Mouse (Mus musculus) ES-Bruce4 (cell line): ENCODE measurements around the gene Atp6v0c. TPM values are rescaled to one million over a fixed set of nuclear protein-coding genes. Genes with fewer than 3 reads are reported as not detected.

ENCODE experiments used
- H3K27ac ChIP-seq: 2 replicates; pipeline ENCODE4 v1.5.1; 2012; ENCODE audit warnings: low read length, inconsistent platforms; ENCODE audit not compliant: insufficient read depth
- H3K27me3 ChIP-seq: 2 replicates; pipeline ENCODE4 v1.6.1; 2012; ENCODE audit warnings: mild to moderate bottlenecking, low read length, inconsistent platforms; ENCODE audit not compliant: control insufficient read depth, poor library complexity, insufficient read depth, severe bottlenecking
- H3K36me3 ChIP-seq: 2 replicates; pipeline ENCODE4 v1.6.1; 2012; ENCODE audit warnings: inconsistent platforms, mild to moderate bottlenecking, low read length, moderate library complexity; ENCODE audit not compliant: control insufficient read depth, poor library complexity, insufficient read depth, severe bottlenecking
- H3K4me1 ChIP-seq: one replicate; pipeline ENCODE4 v1.8.1; 2011; ENCODE audit warnings: low read length; ENCODE audit not compliant: control insufficient read depth, insufficient read depth
- H3K4me3 ChIP-seq: 2 replicates; pipeline ENCODE4 v1.5.1; 2011; ENCODE audit warnings: low read depth, mild to moderate bottlenecking, low read length
- H3K9ac ChIP-seq: 2 replicates; pipeline ENCODE4 v1.6.1; 2012; ENCODE audit warnings: low read depth, mild to moderate bottlenecking, inconsistent platforms; ENCODE audit not compliant: poor library complexity, severe bottlenecking
- H3K9me3 ChIP-seq: replicated peaks from 2 replicates; pipeline ENCODE4 v1.6.1; 2012; ENCODE audit warnings: mild to moderate bottlenecking, low read length, inconsistent platforms; ENCODE audit not compliant: control insufficient read depth, poor library complexity, insufficient read depth, severe bottlenecking
- CTCF ChIP-seq: IDR thresholded peaks from one replicate; pipeline ENCODE4 v1.8.1; 2011; ENCODE audit warnings: low read depth, low read length
- EP300 ChIP-seq: IDR thresholded peaks from 2 replicates; pipeline ENCODE4 v1.6.1; 2011; ENCODE audit warnings: low read depth, low read length; ENCODE audit not compliant: insufficient read depth
- POLR2A ChIP-seq: IDR thresholded peaks from one replicate; pipeline ENCODE4 v1.8.1; 2011; ENCODE audit warnings: low read length; ENCODE audit not compliant: insufficient read depth
- polyA plus RNA-seq: library from polyadenylated mRNA; stranded (reverse); fragments of >200 nt; gene quantifications from 2 replicates; pipeline ENCODE4 v1.2.4, GENCODE M21; 2011; ENCODE audit warnings: low read depth; ENCODE audit not compliant: missing spikeins, insufficient read depth, insufficient read length

Atp6v0c gene
- polyA plus RNA-seq, 1 experiment = 254 TPM

GRCm38 (mm10) chr17:24210591-24210990, 41.1 kb upstream of the Atp6v0c start:
- H3K27me3 ChIP-seq = no peaks in the 10 kb centered on the region
- peaks cover 3% of the 10 kb centered on the region for H3K4me1 ChIP-seq
- H3K27ac ChIP-seq = no peak overlapping the region
- H3K9ac ChIP-seq = no peak overlapping the region
- H3K36me3 ChIP-seq = peaks cover 4% of the 10 kb centered on the region; the same call in 1 of the 2 replicates
- H3K4me3 ChIP-seq = no peak overlapping the region
- TF ChIP-seq EP300 = no peak
- no peak for TF ChIP-seq CTCF
- no peak for TF ChIP-seq POLR2A
- no peaks in the 10 kb centered on the region for H3K9me3 ChIP-seq

GRCm38 (mm10) chr17:24209916-24210240, 40.4 kb upstream of the Atp6v0c start:
- Histone ChIP-seq H3K36me3 (no peaks in the 10 kb centered on the region), H3K9me3 (no peaks in the 10 kb centered on the region), H3K4me1 (peaks cover 3% of the 10 kb centered on the region), H3K9ac (no peak overlapping the region), H3K27me3 (no peaks in the 10 kb centered on the region), H3K27ac (no peak overlapping the region), H3K4me3 (no peak overlapping the region)
- TF ChIP-seq CTCF = no peak
- no peak for TF ChIP-seq EP300

GRCm38 (mm10) chr17:24209043-24209915, 39.8 kb upstream of the Atp6v0c start, which contains the start of gene Ntn3:
Ntn3 (minus strand) TSS chr17:24209531.
- Histone ChIP-seq H3K36me3 (no peaks in the 10 kb centered on the region), H3K9ac (peak within 1 kb of the TSS; percentile 47), H3K9me3 (no peaks in the 10 kb centered on the region), H3K27ac (no peak within 1 kb of the TSS), H3K4me3 (peak within 1 kb of the TSS; percentile 40), H3K4me1 (peaks cover 3% of the 10 kb centered on the region), H3K27me3 (no peaks in the 10 kb centered on the region)
- TF ChIP-seq POLR2A (no peak), EP300 (no peak)

- peak overlapping the region; percentile 47 for H3K9ac ChIP-seq
- H3K4me3 ChIP-seq = peak overlapping the region; percentile 40
- H3K9me3 ChIP-seq = no peaks in the 10 kb centered on the region
- H3K4me1 ChIP-seq = peaks cover 3% of the 10 kb centered on the region
- no peaks in the 10 kb centered on the region for H3K36me3 ChIP-seq
- no peak overlapping the region for H3K27ac ChIP-seq
- H3K27me3 ChIP-seq = no peaks in the 10 kb centered on the region
- TF ChIP-seq EP300 = no peak
- no peak for TF ChIP-seq CTCF
- TF ChIP-seq POLR2A = no peak
Measured at GRCm38 (mm10) chr17:24208641-24209042, 39.1 kb upstream of the Atp6v0c start.

- Histone ChIP-seq H3K27ac (no peak overlapping the region), H3K36me3 (no peaks in the 10 kb centered on the region), H3K4me1 (peaks cover 3% of the 10 kb centered on the region), H3K27me3 (no peaks in the 10 kb centered on the region), H3K9ac (peak overlapping the region; percentile 47; the same call in 1 of the 2 replicates), H3K4me3 (no peak overlapping the region), H3K9me3 (no peaks in the 10 kb centered on the region)
- no peak for TF ChIP-seq POLR2A
- TF ChIP-seq CTCF = no peak
- no peak for TF ChIP-seq EP300
Measured at GRCm38 (mm10) chr17:24207768-24208640, 38.5 kb upstream of the Atp6v0c start.
